Mouse (Mus musculus): ENCODE measurements at regions not wholly inside any gene's neighbourhood (a gene's known extent, or its start where the extent isn't known, plus 50 kb on each side); places are given as distances from the start of the nearest gene placed in this dataset.
A peak's percentile ranks its signal among the peaks of the same experiment; 100 is the strongest.
"Not testable (repeated sequence)": the region's sequence is repeated elsewhere in the genome, so short reads cannot be mapped to it uniquely, and the experiment has no call there.

- no peak for DNase-seq (ENCODE audit: low spot score in 2 of 2)
- intact Hi-C loops (cut with DNase I): no loop called here
Measured at GRCm38 (mm10) chr15:59752277-59752676, 264.1 kb downstream of the 4933412E24Rik start.

GRCm38 (mm10) chr15:59746290-59746689 is 270.1 kb downstream of the 4933412E24Rik start:
- DNase-seq (ENCODE audit: low spot score in 2 of 2): no peak
- intact Hi-C loops (cut with DNase I): no loop called here

- intact Hi-C loops (cut with DNase I): no loop called here
- DNase-seq (ENCODE audit: low spot score in 2 of 2): peak in 1 of 2 experiments; percentile 10
Measured at GRCm38 (mm10) chr15:59744411-59744931, 271.9 kb downstream of the 4933412E24Rik start.

GRCm38 (mm10) chr15:59739197-59739596 is 277.2 kb downstream of the 4933412E24Rik start:
- DNase-seq (ENCODE audit: low spot score in 2 of 2): no peak

GRCm38 (mm10) chr15:59737247-59737646 is 279.2 kb downstream of the 4933412E24Rik start:
- no peak for DNase-seq (ENCODE audit: low spot score in 2 of 2)
- intact Hi-C loops (cut with DNase I): no loop called here

More at GRCm38 (mm10) chr15:59739197-59739596, 277.2 kb downstream of the 4933412E24Rik start:
- intact Hi-C loops (cut with DNase I): no loop called here

- intact Hi-C loops (cut with DNase I): no loop called here
- DNase-seq (ENCODE audit: low spot score in 2 of 2): no peak
Measured at GRCm38 (mm10) chr15:59734376-59734775, 282.0 kb downstream of the 4933412E24Rik start.

- DNase-seq (ENCODE audit: low spot score in 2 of 2): no peak
- intact Hi-C loops (cut with DNase I): no loop called here
Measured at GRCm38 (mm10) chr15:59733932-59734331, 282.5 kb downstream of the 4933412E24Rik start.

- no peak for DNase-seq (ENCODE audit: low spot score in 2 of 2)
- intact Hi-C loops (cut with DNase I): no loop called here
Measured at GRCm38 (mm10) chr15:59733031-59733810, 283.2 kb downstream of the 4933412E24Rik start.

- intact Hi-C loops (cut with DNase I): no loop called here
- no peak for DNase-seq (ENCODE audit: low spot score in 2 of 2)
Measured at GRCm38 (mm10) chr15:59731129-59731528, 285.3 kb downstream of the 4933412E24Rik start.

GRCm38 (mm10) chr15:59728817-59729560 is 287.4 kb downstream of the 4933412E24Rik start:
- DNase-seq (ENCODE audit: low spot score in 2 of 2): peak; percentile 28 to 59
- intact Hi-C loops (cut with DNase I): no loop called here

- peak; percentile 34 to 62 for DNase-seq (ENCODE audit: low spot score in 2 of 2)
- intact Hi-C loops (cut with DNase I): no loop called here
Measured at GRCm38 (mm10) chr15:59728131-59728601, 288.2 kb downstream of the 4933412E24Rik start.

GRCm38 (mm10) chr15:59725881-59726280 is 290.5 kb downstream of the 4933412E24Rik start:
- DNase-seq (ENCODE audit: low spot score in 2 of 2): no peak
- intact Hi-C loops (cut with DNase I): no loop called here

- DNase-seq (ENCODE audit: low spot score in 2 of 2): no peak
- intact Hi-C loops (cut with DNase I): no loop called here
Measured at GRCm38 (mm10) chr15:59722661-59723413, 293.6 kb downstream of the 4933412E24Rik start.

GRCm38 (mm10) chr15:59721420-59721819 is 295.0 kb downstream of the 4933412E24Rik start:
- intact Hi-C loops (cut with DNase I): no loop called here
- peak in 1 of 2 experiments; percentile 30 for DNase-seq (ENCODE audit: low spot score in 2 of 2)

- DNase-seq (ENCODE audit: low spot score in 2 of 2): no peak
- intact Hi-C loops (cut with DNase I): no loop called here
Measured at GRCm38 (mm10) chr15:59721018-59721417, 295.4 kb downstream of the 4933412E24Rik start.

- intact Hi-C loops (cut with DNase I): no loop called here
- no peak for DNase-seq (ENCODE audit: low spot score in 2 of 2)
Measured at GRCm38 (mm10) chr15:59720149-59720548, 296.3 kb downstream of the 4933412E24Rik start.

GRCm38 (mm10) chr15:59719383-59720128 is 296.9 kb downstream of the 4933412E24Rik start:
- DNase-seq (ENCODE audit: low spot score in 2 of 2); intact Hi-C loops (cut with DNase I): not testable (repeated sequence)

GRCm38 (mm10) chr15:59716872-59717271 is 299.5 kb downstream of the 4933412E24Rik start:
- intact Hi-C loops (cut with DNase I): no loop called here

GRCm38 (mm10) chr15:59715951-59716350 is 300.5 kb downstream of the 4933412E24Rik start:
- intact Hi-C loops (cut with DNase I): no loop called here
- no peak for DNase-seq (ENCODE audit: low spot score in 2 of 2)

More at GRCm38 (mm10) chr15:59716872-59717271, 299.5 kb downstream of the 4933412E24Rik start:
- no peak for DNase-seq (ENCODE audit: low spot score in 2 of 2)
